Comparison of ENCODE assay signal across 8 mouse cellular contexts in the genomic region with DNA sequence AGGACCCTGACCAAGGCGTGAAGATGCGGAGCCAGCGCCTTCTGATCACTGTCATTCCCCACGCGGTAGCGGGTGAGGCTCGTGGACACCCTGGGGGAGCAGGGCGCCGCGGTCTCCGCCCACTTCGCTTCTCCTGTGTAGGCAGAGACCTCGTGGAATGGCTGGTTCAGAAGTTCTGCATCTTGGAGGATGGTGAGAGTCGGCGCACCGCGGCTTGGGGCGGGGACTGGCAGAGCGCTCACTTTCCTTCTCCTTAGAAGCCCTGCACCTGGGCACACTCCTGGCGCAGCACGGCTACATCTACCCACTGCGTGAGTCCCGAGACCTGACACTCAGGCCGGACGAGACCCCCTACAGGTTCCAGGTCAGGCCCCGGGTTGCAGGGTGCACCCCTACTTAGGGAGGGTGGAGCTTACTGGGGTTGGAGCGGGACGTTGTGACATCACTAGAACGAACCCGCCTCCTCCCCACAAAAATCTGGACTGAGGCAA. TPM values are rescaled to one million over a fixed set of nuclear protein-coding genes. Genes with fewer than 3 reads are reported as not detected.
A peak's percentile ranks its signal among the peaks of the same experiment; 100 is the strongest.
DNase-seq lines count a peak whose midpoint lies in the region; ATAC-seq and TF ChIP-seq lines count a peak whose summit lies in the region.

No protein-coding gene starts in this region.

- H3K9ac ChIP-seq in ES-E14 (ENCODE audit: insufficient read depth, low read depth, low read length, poor library complexity, severe bottlenecking), result peak overlapping the region; percentile 36; the same call in 1 of the 2 replicates
- 0 out of 2 replicates have a peak overlapping the region, but pooled peaks have one; percentile 30 for H3K9ac ChIP-seq in embryonic facial prominence, embryonic 11.5 days (replicated peaks; ENCODE audit: low read length)

- 1% methylated on average over 30 of the region's 30 CpGs for WGBS in embryonic facial prominence, embryonic 11.5 days
- WGBS in lung, adult 2 months, result under 1% methylated on average over 30 of the region's 30 CpGs

- peak overlapping the region; percentile 83 for H3K4me2 ChIP-seq in embryonic facial prominence, embryonic 11.5 days (ENCODE audit: low read depth, low read length)

- no peaks in the 10 kb centered on the region for H3K9me3 ChIP-seq in ES-E14 (ENCODE audit: control insufficient read depth, insufficient read depth, low read depth, low read length)
- no peaks in the 10 kb centered on the region for H3K9me3 ChIP-seq in embryonic facial prominence, embryonic 11.5 days (replicated peaks; ENCODE audit: control insufficient read depth, low read length)

- no peak for TF ChIP-seq POLR2A in lung, adult 2 months (IDR thresholded peaks at IDR 0.05; ENCODE audit: borderline replicate concordance, extremely low read depth, low read depth, low read length)

- intact Hi-C loops in heart, postnatal 14 days (cut with DNase I), result no loop called here

- no peak for TF ChIP-seq CTCF in layer of hippocampus, adult 2 months (conservative IDR thresholded peaks at IDR 0.05)
- no peak for TF ChIP-seq CTCF in lung, adult 2 months (IDR thresholded peaks at IDR 0.05; ENCODE audit: insufficient read depth, low read length)

- peak overlapping the region; percentile 68 to 70 for H3K4me3 ChIP-seq in ES-E14 (ENCODE audit: insufficient read depth in 1 of 2, low read depth in 1 of 2, low read length in 2 of 2, poor library complexity in 1 of 2, severe bottlenecking in 1 of 2)
- peak overlapping the region; percentile 33 for H3K4me3 ChIP-seq in embryonic facial prominence, embryonic 11.5 days (ENCODE audit: low read depth, low read length)
- H3K4me3 ChIP-seq in layer of hippocampus, adult 2 months, result peak overlapping the region; percentile 56
- peak overlapping the region; percentile 62 for H3K4me3 ChIP-seq in lung, adult 2 months (replicated peaks; ENCODE audit: extremely low read depth, low read depth, low read length)

- H3K27ac ChIP-seq in ES-E14 (ENCODE audit: insufficient read depth, low read depth, low read length, poor library complexity, severe bottlenecking), result no peak overlapping the region
- no peak overlapping the region for H3K27ac ChIP-seq in embryonic facial prominence, embryonic 11.5 days (replicated peaks; ENCODE audit: low read depth, low read length)
- peak overlapping the region; percentile 74 for H3K27ac ChIP-seq in layer of hippocampus, adult 2 months

- H3K36me3 ChIP-seq in ES-E14 (ENCODE audit: control insufficient read depth, insufficient read depth, low read length, poor library complexity, severe bottlenecking), result peaks cover 5% of the 10 kb centered on the region; the same call in 1 of the 2 replicates
- no peaks in the 10 kb centered on the region for H3K36me3 ChIP-seq in embryonic facial prominence, embryonic 11.5 days (replicated peaks; ENCODE audit: control insufficient read depth, insufficient read depth, low read depth, low read length)

- no peak for ATAC-seq in embryonic facial prominence, embryonic 11.5 days (replicated peaks; ENCODE audit: insufficient number of reproducible peaks, low FRiP score, low TSS enrichment, low read depth)

- peaks cover 44% of the 10 kb centered on the region for H3K27me3 ChIP-seq in embryonic facial prominence, embryonic 11.5 days (ENCODE audit: control insufficient read depth, insufficient read depth, low read length)

- peaks cover 6 to 51% of the 10 kb centered on the region in 2 experiments for H3K4me1 ChIP-seq in ES-E14 (ENCODE audit: control insufficient read depth in 2 of 2, insufficient read depth in 2 of 2, low read length in 2 of 2, poor library complexity in 1 of 2)
- no peaks in the 10 kb centered on the region; the same call in 1 of the 2 replicates for H3K4me1 ChIP-seq in embryonic facial prominence, embryonic 11.5 days (ENCODE audit: control insufficient read depth, insufficient read depth, low read length)
- H3K4me1 ChIP-seq in lung, adult 2 months (ENCODE audit: control insufficient read depth, insufficient read depth, low read length), result peaks cover 4% of the 10 kb centered on the region

- in situ Hi-C loops in ES-E14 (cut with MboI; ENCODE audit: low sequenced_read_pairs in 2 of 2, unreplicated experiment in 2 of 2), result no loop called here

- DNase-seq in 3134 (ENCODE audit: extremely low read depth, insufficient read length, low spot score) (peak; percentile 75), ES-E14 (ENCODE audit: low read depth, low spot score) (peak; percentile 26)
- DNase-seq in embryonic facial prominence, embryonic 11.5 days (ENCODE audit: low spot score), result peak; percentile 17
- peak; percentile 14 for DNase-seq in heart, postnatal 14 days
- DNase-seq in layer of hippocampus, adult 2 months (ENCODE audit: low spot score in 2 of 2), result peak; percentile 43 to 52
- DNase-seq in lung, adult 2 months, result peak; percentile 68
- DNase-seq in right cerebral cortex, adult 18-20 months, result peak; percentile 82
- DNase-seq in gastrocnemius, postnatal 10 days, result no peak

TF ChIP-seq in ES-E14, 5 proteins besides CTCF, POLR2A, EP300 and RAD21:
- no peak for TF ChIP-seq ZC3H11A (IDR thresholded peaks at IDR 0.05; ENCODE audit: borderline replicate concordance, low read depth, low read length)
- TF ChIP-seq MAFK (IDR thresholded peaks at IDR 0.05; ENCODE audit: insufficient read depth, low read depth, low read length), result no peak
- no peak for TF ChIP-seq HCFC1 (IDR thresholded peaks at IDR 0.05; ENCODE audit: borderline replicate concordance, insufficient read depth, low read length)
- TF ChIP-seq ZNF384 (IDR thresholded peaks at IDR 0.05; ENCODE audit: low read depth, low read length), result no peak
- no peak for TF ChIP-seq CHD2 (IDR thresholded peaks at IDR 0.05; ENCODE audit: low read depth, low read length)

RNA-seq across cellular contexts. Expression of a gene that starts 0.6 kb away (rescaled TPM):
- 5.6 and 18.9 TPM in 2 replicates for total RNA-seq in ES-E14 (2012; rRNA removed)
- 2.0 and 3.0 TPM in 2 replicates for polyA plus RNA-seq in embryonic facial prominence, embryonic 11.5 days (2014; fragmentation: Nextera tagmentation; extraction: Ambion mirVana)
- total RNA-seq in heart, postnatal 14 days (2021), result 1 to 10 TPM in 1 of 2 experiments, under 1 TPM in 1; 0.72 to 1.7 TPM
- 10 to 100 TPM; 49.2 to 56.9 TPM for total RNA-seq in layer of hippocampus, adult 2 months (2021)
- polyA plus RNA-seq in lung, adult 2 months (2012; rRNA removed), result 52.9 and 59.5 TPM in 2 replicates
- total RNA-seq in gastrocnemius, postnatal 10 days (2021), result 1 to 10 TPM in 1 of 2 experiments, under 1 TPM in 1; 0.94 to 1.9 TPM

RNA-seq across cellular contexts. Expression of a gene that starts 4.2 kb away (rescaled TPM):
- 15.0 and 23.9 TPM in 2 replicates for total RNA-seq in ES-E14 (2012; rRNA removed)
- polyA plus RNA-seq in embryonic facial prominence, embryonic 11.5 days (2014; fragmentation: Nextera tagmentation; extraction: Ambion mirVana), result 15.9 and 21.1 TPM in 2 replicates
- total RNA-seq in heart, postnatal 14 days (2021), result under 1 TPM; 0.56 to 0.81 TPM
- 10 to 100 TPM; 59.4 to 61.4 TPM for total RNA-seq in layer of hippocampus, adult 2 months (2021)
- polyA plus RNA-seq in lung, adult 2 months (2012; rRNA removed), result 27.3 and 30.4 TPM in 2 replicates
- 1 to 10 TPM; 3.5 to 4.8 TPM for total RNA-seq in gastrocnemius, postnatal 10 days (2021)

RNA-seq across cellular contexts. Expression of a gene that starts 4.5 kb away (rescaled TPM):
- total RNA-seq in ES-E14 (2012; rRNA removed), result 0.16 and 0.18 TPM in 2 replicates
- 0.48 and 0.64 TPM in 2 replicates for polyA plus RNA-seq in embryonic facial prominence, embryonic 11.5 days (2014; fragmentation: Nextera tagmentation; extraction: Ambion mirVana)
- total RNA-seq in heart, postnatal 14 days (2021), result not detected
- under 1 TPM in 1 of 2 experiments, not detected in 1; 0.61 TPM for total RNA-seq in layer of hippocampus, adult 2 months (2021)
- polyA plus RNA-seq in lung, adult 2 months (2012; rRNA removed), result 0.62 and 0.70 TPM in 2 replicates
- total RNA-seq in gastrocnemius, postnatal 10 days (2021), result under 1 TPM in 1 of 2 experiments, not detected in 1; 0.16 TPM

RNA-seq across cellular contexts. Expression of a gene that starts 40.7 kb away (rescaled TPM):
- 22.1 and 28.4 TPM in 2 replicates for total RNA-seq in ES-E14 (2012; rRNA removed)
- polyA plus RNA-seq in embryonic facial prominence, embryonic 11.5 days (2014; fragmentation: Nextera tagmentation; extraction: Ambion mirVana), result 21.3 and 21.7 TPM in 2 replicates
- 10 to 100 TPM; 92.5 to 95.8 TPM for total RNA-seq in heart, postnatal 14 days (2021)
- total RNA-seq in layer of hippocampus, adult 2 months (2021), result 10 to 100 TPM; 18.8 to 21.0 TPM
- 60.4 and 76.1 TPM in 2 replicates for polyA plus RNA-seq in lung, adult 2 months (2012; rRNA removed)
- total RNA-seq in gastrocnemius, postnatal 10 days (2021), result 10 to 100 TPM; 45.8 to 59.0 TPM

RNA-seq across cellular contexts. Expression of a gene that starts 49.3 kb away (rescaled TPM):
- 112 and 115 TPM in 2 replicates for total RNA-seq in ES-E14 (2012; rRNA removed)
- 140 and 147 TPM in 2 replicates for polyA plus RNA-seq in embryonic facial prominence, embryonic 11.5 days (2014; fragmentation: Nextera tagmentation; extraction: Ambion mirVana)
- 10 to 100 TPM; 24.9 to 26.3 TPM for total RNA-seq in heart, postnatal 14 days (2021)
- total RNA-seq in layer of hippocampus, adult 2 months (2021), result 10 to 100 TPM; 87.5 to 91.9 TPM
- polyA plus RNA-seq in lung, adult 2 months (2012; rRNA removed), result 16.9 and 19.1 TPM in 2 replicates
- total RNA-seq in gastrocnemius, postnatal 10 days (2021), result 10 to 100 TPM; 18.5 to 30.0 TPM
